Mouse (Mus musculus): Measurements from ENCODE around the gene Myo1d.

Myo1d gene

GRCm38 (mm10) chr11:80613534-80613933 lies 166.3 kb downstream of the Myo1d start:
- peak; percentile 76 for DNase-seq

DNA sequence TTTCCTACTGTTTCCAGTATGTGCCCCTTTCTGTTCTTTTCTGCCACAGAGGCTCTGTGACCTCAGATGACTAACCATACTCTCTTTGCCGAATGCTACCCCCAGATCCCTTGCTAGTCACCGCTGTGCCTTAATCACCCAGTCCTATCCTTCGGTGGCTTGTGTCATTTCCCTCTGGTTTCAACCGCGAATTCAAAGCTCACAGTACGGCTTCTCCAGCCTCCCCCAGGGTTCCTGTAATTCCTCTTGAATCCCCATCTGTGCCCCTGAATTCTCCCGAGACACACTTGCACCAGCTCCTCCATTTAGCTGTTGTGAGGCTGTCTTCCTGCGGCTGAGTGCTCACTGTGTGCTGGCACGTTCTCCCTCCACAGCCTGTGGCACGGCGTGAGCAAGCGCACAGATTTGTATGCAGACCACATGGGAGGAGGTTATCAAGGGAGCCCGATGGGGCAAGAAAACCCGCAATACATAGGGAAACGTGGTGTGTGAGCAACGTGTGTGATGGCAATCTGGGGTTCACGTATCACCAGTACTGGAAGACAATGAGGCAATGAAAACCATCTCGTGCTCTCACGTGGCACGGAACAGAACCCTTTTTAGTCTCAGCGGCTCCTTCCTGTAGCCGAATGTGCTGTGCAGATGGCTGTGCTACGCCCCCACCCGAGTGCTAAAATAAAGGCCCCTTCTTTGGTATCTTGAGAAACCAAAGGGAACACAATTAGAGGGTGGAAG lies 177.0 kb downstream of the Myo1d start:
- DNase-seq = no peak

DNA sequence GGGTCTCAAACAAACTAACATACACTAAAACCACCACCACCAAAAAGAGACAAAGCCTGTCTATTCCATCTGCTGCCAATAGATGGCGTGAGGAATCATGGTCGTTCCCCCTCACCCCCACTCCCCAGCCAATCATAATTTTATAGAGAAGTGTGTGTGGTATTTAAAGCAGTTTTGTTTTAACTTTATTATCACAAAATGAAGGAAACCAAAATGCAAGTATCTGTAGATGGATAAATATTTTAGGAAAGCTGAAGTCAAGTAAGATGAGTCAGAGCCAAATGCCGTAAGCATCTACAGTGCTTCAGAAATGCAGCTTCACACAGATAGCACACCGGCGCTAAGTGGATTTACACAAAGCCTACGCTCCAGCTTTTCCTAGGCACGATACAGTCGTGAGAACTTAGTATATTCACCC lies 177.8 kb downstream of the Myo1d start:
- peak; percentile 33 for DNase-seq

DNA sequence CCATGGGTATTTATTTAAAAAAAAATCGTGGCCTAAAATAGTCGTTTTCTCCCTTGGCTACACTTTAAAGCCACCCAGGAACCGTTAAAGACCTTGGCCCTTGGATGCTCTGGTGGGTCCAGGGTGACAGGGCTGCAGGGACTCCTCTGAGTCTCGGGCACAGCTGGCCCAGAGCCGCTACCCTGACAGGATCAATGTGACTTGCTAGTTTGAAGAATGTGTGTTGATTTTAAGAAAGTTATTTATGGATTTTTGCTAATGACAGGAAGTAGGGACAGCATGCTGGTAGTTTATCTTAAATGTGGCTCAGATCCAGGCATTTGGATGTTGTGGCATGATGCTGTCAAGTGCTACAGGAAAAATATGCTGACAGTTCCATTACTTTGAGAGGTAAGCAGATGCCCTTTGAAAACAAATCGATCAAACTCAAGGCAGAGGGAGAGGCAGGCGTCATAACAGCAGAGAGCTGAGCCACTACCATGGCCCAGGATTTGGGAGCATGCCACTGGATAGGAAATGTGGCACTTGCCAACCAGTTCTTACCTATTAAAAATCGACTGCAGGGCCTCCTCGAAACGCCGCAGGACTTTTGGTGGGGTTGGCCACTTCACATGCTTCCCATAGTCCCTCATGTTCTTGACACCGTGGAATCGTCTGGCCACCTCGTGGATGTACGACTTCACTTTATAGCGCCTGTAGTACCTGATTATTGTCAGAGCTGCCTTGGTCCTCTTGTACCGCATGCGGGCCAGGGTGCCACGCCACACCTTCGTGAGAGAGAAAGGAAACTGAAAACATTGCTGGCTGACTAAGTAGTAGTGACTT lies 178.6 kb downstream of the Myo1d start:
- peak; percentile 40 for DNase-seq

DNA sequence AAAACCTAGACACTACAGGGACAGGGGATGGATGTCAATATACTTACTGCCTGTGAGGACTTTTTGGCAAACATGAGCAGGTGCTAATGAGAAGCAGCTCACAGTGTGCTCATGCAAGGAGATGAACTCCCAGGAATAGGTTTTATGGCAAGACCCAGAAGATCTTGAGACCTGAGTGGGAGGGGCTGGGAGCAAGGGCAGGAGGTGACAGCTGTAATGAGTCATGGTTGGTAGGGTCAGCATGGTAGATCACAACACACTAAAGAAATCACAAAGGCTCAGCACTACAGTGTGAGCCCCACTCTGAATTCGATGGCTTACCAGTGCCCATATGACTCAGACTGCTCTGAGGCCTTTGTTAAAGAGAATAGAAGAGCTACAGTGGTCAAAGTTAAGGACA lies 184.3 kb downstream of the Myo1d start:
- DNase-seq = no peak

DNA sequence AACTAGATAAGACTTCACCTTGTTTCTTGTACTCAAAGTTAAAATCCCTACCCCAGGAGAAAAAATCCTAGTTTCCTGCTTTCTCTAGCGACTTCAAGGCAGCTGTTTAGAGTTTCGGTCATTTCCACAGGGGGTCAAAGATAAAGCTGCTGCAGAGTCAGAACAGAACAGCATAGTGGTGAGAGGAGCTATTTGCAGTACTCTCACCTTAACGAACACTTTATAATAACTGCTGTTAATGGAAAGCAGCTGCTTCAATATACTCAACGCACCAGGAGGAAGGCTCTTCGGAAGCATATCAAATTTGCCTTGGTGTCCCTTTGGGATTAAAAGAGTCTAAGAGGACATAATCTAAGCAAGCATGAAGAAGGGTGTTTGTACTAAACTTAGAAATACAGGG lies 190.4 kb downstream of the Myo1d start:
- no peak for DNase-seq

GRCm38 (mm10) chr11:80585761-80586160 lies 194.1 kb downstream of the Myo1d start:
- no peak for DNase-seq

- DNase-seq = no peak
Measured at GRCm38 (mm10) chr11:80585211-80585610, 194.6 kb downstream of the Myo1d start.

GRCm38 (mm10) chr11:80580494-80580893 lies 199.3 kb downstream of the Myo1d start:
- DNase-seq = no peak

DNA sequence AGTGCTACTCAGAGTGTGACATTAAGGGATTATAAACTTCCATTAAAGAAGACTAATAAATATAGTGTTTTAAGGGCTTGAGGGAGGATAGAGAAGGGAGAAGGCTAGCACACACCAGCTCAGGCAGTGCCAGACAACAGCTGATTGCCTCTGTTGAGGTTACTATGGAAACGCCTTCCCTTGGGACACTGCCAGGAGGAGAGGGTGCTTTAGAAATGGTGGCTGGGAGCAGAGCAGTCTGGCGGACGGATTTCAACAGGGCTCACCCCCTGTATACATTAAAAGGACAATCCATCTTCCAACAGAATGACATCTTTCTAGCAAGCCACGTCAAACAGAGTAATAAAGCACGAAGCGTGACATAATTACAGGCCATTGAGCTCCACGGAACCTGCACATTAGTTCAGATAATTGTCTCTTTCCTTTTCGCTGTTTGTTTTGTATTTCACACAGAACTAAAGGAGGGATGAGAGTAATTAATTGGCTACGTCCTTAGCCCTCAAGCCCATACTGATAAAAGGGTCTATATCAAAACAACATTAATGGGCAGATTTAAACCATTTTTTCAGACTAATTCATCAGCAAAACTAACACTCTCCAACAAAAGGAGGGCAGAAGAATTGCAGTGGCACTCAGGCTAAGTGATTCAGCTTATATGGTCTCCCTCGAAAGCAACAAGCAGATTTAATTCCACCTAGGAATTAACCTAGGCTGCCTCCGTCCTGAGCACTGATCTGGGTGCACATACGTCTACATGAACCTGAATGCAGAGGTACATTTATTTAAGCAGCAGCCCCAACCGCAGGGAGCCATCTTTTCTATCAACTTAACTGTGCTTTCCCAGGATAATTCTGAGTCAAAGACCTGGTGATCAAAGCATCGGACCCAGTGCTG lies 201.8 kb downstream of the Myo1d start:
- DNase-seq = peak; percentile 86

- no peak for DNase-seq
Measured at GRCm38 (mm10) chr11:80575794-80576193, 204.0 kb downstream of the Myo1d start.

DNA sequence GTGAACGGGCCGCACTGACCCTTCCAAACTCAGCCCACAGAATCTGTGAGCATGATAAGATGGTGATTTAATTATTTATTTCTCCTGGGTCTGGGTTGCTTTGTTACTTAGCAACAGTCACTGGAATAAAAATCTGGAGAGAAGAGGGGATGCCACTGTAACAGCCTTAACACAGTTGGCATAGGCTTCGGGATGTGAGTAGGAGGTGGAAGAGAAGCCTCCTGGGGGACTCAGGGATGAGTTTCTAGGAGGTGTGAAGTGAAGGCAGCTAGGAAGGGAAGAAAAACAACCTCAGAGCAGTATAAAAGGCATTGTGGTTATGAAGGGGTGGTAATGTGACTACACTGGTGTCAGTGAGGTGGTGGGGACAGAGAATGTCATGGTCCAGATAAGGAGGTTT lies 213.5 kb downstream of the Myo1d start:
- no peak for DNase-seq

DNA sequence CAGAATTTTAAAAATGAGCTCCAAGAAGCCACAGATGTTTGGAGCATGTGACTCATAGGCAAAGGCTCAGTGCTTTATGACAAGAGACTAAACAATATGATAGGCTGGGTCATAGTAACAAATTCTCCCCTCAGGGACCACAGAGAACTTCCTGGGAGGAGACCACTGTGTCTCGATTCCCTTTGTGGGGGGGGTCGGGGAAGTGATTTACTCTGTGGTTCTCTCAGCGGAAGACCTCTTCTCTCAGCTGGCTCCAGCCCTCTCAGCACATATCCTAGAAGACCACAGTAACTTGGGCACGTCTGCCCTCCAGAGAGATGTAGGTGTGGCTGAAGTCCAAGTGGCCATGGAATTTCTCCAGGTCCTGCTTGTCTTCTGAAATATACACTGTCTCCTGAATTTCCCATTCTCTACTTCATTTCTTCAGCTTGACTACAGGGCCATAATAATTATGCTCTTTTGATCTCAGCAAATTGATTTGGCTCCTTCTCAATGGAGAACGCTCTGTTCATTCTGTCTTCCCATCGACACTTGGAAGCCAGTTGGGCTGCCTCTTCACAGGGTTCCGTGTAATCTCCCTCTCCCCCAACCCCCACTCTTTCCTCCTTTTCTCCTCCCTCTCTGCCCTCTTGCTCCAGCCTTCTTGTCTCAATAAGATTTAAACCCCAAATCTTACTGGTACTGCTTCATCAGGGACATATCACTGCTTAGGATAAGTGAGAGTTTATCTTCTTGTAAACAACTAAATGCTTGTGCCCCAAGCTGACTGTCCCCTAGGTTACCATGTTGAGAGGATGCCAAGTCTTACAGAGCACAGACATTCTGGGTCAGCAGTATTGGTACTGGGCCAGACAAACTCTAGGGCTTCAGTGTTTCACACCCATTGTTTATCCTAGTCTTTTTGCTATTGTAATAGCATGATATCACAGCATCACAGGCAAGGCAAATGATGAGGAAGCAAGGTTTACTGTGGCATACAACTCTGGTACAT lies 214.6 kb downstream of the Myo1d start:
- DNase-seq = peak; percentile 63

- DNase-seq = peak; percentile 44
Measured at GRCm38 (mm10) chr11:80562479-80562878, 217.3 kb downstream of the Myo1d start.

- no peak for DNase-seq
Measured at GRCm38 (mm10) chr11:80560770-80561169, 219.1 kb downstream of the Myo1d start.

GRCm38 (mm10) chr11:80555416-80555815 lies 224.4 kb downstream of the Myo1d start:
- no peak for DNase-seq

DNA sequence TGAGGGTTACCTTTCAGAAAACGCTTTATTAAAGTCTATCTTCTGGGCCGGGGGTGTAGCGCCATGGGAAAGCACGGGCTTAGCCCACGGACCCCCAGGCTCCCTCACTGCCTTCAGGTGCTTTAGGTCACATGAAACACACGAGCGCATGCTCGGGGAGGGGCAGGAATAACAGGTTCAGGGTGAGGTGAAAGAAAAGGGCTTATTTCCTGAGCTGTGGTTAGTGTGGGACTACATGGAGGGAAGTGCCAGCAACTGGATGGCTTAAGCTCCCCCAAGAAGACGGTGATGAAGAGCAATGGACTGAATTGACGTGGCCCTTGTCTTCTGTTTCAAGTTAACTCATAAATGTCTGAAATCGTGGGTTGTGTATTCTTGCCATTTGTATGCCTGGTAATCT lies 226.8 kb downstream of the Myo1d start:
- no peak for DNase-seq

GRCm38 (mm10) chr11:80551634-80552033 lies 228.2 kb downstream of the Myo1d start:
- DNase-seq = no peak

DNA sequence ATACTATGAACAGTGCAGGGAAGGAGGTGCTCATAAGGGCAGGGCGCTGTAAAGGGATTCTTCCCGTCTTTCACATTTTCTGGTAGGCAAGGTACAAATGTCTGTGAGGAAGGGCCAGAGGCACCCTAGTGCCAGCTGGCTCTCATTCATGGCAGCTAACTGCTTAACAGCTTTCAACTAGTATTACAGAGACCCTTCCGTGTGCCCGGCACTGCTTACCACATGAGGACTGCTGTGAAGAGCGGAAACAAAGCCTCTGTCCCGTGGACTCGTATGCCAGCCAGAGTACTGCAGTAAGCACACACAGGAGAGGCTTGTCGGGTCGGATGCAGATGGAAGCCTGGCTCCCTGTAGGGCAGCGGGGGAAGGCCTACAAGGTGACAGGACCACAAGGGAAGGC lies 229.6 kb downstream of the Myo1d start:
- DNase-seq = no peak

- no peak for DNase-seq
Measured at GRCm38 (mm10) chr11:80549854-80550253, 230.0 kb downstream of the Myo1d start.

DNA sequence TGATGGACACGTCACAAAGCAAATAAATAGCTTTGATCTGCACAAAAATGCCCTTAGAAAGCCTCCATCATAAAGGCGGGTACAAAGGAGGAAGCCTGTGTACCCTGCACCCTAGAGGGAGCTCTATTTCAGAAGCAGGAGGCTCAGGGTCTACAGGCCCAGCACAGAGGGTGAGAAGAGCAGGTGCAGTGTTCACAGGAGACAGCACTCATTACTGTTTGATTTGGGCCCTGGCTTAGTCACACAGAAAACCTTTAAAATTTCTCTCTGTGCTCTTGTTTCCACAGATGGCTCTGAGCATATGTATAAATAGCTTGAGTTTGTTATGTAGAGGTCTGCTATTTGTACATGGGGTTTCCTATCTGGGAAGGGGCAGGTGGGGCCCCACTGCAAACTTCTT lies 233.6 kb downstream of the Myo1d start:
- no peak for DNase-seq

DNA sequence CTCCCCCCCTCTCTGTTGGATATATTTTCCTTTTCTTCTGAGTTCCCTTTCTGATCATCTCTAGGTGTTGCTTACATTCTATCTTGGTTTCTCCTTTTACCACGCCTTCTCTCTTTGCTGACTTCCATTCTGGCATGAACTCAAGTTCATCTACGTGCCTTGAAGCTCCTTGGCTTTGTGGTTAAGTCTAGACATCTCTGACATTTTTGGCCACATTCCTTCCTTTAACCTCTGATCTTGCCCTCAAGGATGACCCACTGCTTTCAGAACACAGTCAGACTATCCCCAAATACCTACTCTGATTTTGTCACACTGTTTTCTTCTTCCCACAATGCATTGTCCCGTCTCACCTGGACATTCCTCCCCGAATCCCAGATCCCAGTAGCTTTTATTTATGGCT lies 240.8 kb downstream of the Myo1d start:
- no peak for DNase-seq

Measured in kidney, postnatal 10 days (tissue).